Mouse (Mus musculus) kidney, adult 2 months (tissue): ENCODE results near the gene Slc11a1.

ENCODE experiments used
- CTCF ChIP-seq: fragments of 200-500 bp; conservative IDR thresholded peaks from 2 replicates; pipeline ENCODE4 v1.5.1; 2011; ENCODE audit warnings: low read depth, mild to moderate bottlenecking, control low read depth, low read length, moderate library complexity, mixed read lengths; ENCODE audit not compliant: insufficient read depth, insufficient read length
- POLR2A ChIP-seq: fragments of 200-500 bp; IDR thresholded peaks from one replicate; pipeline ENCODE4 v1.6.1; 2011; ENCODE audit warnings: low read depth, low read length, control low read depth

GRCm38 (mm10) chr1:74381588-74382021 lies 6.6 kb downstream of the Slc11a1 start:
- no peak for TF ChIP-seq POLR2A
- no peak for TF ChIP-seq CTCF
